Mouse (Mus musculus) urinary bladder, postnatal 4 days (tissue): Measurements from ENCODE around the gene Ece2.

Experiments used
- DNase-seq, 2 experiments: peaks; one replicate each; pipeline ENCODE4 v3.0.0; 2021 to 2022; ENCODE audit warnings: low spot score in 2 of 2

Gene Ece2

GRCm38 (mm10) chr16:20629731-20630634, at the start of gene Ece2:
Ece2 (plus strand) TSS chr16:20629828.
- DNase-seq = no peak

DNA sequence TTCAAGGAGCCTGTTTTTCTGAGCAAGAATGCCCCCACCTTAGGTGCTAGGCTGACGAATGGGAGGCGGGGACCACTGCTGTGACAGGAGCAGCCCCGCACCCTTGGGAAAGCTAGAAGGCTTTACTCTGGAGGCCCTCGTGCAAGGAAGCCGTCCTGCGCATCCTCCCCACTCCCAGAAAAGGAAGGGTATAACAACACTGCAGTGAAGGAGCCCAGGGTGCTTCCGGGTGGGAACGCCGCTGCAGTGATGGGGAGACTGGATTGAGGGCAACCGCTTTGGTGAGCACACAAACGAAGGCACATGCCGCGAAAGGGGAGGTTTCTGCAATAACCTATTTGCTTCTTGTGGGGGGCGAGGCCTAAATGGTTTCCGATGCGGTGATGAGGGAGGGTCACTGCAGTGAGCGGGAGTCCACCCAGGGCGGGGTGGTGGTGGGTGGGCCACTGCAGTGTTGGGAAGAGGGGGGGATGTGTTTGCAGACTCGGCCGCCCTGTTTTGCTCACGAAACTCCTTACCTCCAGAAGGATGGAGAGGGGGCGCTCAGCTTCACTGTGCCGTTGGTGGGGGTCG, 40.2 kb upstream of the Ece2 start, which contains the start of gene Vwa5b2:
Gene Vwa5b2 (plus strand): TSS at position 106 of the 573 bp plus-strand sequence.
- DNase-seq = no peak

- DNase-seq = no peak
Measured at GRCm38 (mm10) chr16:20589939-20590679, 39.5 kb upstream of the Ece2 start.

GRCm38 (mm10) chr16:20590680-20591038, 39.0 kb upstream of the Ece2 start:
- DNase-seq = no peak

GRCm38 (mm10) chr16:20591076-20591705, 38.4 kb upstream of the Ece2 start:
- no peak for DNase-seq

DNA sequence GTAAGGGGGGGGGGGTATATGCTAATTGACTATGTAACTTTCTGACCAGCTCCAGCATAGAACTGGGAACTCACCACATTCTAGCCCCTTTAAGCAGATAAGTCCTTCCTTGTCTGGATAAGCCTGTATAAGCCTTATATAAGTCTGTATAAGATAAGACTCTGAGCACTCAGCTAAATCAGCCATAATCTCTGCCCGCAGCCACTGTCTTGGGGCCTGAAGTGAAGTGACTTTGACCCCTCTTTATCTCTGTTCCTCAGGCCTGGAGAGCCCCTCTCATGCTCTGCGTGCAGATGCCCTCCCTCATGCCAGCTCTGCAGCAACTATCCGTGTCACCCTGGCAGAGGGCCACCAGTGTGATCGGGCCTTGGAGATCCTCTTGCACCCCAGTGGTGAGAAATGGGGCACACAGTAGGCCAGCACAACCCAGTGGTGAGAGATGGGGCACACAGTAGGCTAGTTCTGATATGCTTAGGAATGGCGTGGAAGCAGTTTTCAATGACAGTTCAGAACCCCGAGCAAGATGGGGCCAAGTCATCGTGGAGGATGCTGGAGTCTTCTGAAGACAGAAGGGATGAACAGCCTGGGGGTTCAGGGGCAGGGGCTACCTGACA, 34.5 kb upstream of the Ece2 start:
- DNase-seq = no peak

GRCm38 (mm10) chr16:20595737-20596136, 33.9 kb upstream of the Ece2 start:
- DNase-seq = no peak

- no peak for DNase-seq
Measured at GRCm38 (mm10) chr16:20596687-20597441, 32.8 kb upstream of the Ece2 start.

GRCm38 (mm10) chr16:20600511-20600910, 29.1 kb upstream of the Ece2 start:
- no peak for DNase-seq

GRCm38 (mm10) chr16:20604705-20605104, 24.9 kb upstream of the Ece2 start:
- no peak for DNase-seq

GRCm38 (mm10) chr16:20610501-20611356, 18.9 kb upstream of the Ece2 start:
- peak; percentile 70 to 76 for DNase-seq

- peak; percentile 81 to 85 for DNase-seq
Measured at GRCm38 (mm10) chr16:20611357-20612227, 18.0 kb upstream of the Ece2 start, which contains the start of the genes Eef1akmt4, Gm49333 and Alg3. Eef1akmt4 (plus strand) TSS chr16:20611593. Gm49333 (plus strand) TSS chr16:20611610. Alg3 (minus strand) TSS chr16:20611735.

DNA sequence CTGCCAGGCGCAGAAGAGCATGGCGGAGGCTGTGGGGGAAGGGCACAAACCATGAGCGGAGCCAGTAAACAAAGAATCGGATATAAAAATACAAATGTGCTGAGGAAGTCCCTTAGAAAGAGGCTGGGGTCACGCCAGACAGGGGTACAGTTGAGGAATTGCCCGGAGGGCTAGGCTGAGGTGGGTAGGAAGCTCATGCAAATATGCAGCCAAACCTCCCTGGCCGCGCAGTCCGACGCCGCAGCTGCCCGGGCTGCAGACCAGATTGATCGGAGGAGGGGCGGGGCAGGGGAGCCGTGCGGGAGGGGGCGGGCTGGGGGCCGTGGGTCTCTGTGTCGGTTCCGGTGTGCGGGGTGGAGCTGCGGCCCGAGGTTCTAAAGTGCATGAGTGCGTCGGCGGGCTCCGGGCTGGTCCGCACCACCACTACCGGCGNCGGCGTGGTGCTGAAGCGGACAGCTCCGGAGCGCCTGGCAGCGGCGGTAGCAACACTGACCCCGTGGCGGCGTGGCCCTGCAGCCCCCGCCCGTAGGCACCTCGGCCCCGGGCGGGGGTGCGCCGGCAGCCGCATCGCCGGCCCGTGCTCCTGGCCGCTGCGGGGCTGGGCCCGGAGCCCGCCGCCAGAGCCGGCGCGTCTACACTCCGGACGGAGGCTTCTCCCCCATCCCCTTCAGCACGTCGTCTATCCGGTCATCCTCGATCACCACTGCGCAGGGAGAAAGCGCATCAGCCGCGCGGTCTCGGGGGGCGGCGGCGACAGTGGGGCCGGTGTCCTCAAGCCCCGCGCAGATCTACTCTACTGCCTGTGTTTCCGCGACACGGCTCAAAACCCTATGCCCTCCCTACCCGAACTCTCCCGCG, 9.9 kb upstream of the Ece2 start:
- DNase-seq = no peak

DNA sequence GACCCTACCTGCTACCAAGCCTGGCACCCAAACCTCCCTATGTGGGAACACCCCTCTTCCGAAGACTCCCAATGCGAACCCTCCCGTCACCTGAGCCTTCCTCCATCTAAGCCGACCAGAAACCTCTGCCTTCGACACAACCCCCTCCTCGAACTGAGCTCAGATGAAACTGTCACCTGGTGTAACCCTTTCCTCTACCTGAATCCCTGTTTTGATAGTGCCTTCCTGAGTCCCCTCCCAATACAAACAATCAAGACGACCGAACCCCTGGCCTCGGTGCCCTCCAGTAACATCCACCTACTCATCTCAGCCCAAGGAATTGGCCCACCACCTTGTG, 9.3 kb upstream of the Ece2 start:
- DNase-seq = no peak

GRCm38 (mm10) chr16:20620751-20621190, 8.9 kb upstream of the Ece2 start:
- peak in 1 of 2 experiments; percentile 27 for DNase-seq

- no peak for DNase-seq
Measured at GRCm38 (mm10) chr16:20621191-20621990, 8.2 kb upstream of the Ece2 start, which contains the start of gene Camk2n2. Camk2n2 (minus strand) TSS chr16:20621287.
